Mouse (Mus musculus) intestine, embryonic 15.5 days (tissue): ENCODE measurements at regions not wholly inside any gene's neighbourhood (a gene's known extent, or its start where the extent isn't known, plus 50 kb on each side); places are given as distances from the start of the nearest gene placed in this dataset.

Experiments
- ATAC-seq: fragments of 200-750 bp; cut with Nextera tagmentation; 2 replicates; pipeline ENCODE4 v1.8.0; 2017; ENCODE audit warnings: moderate TSS enrichment, moderate library complexity
- H3K27ac ChIP-seq: fragments of 300-500 bp; sonication (generic); 2 replicates; pipeline ENCODE4 v1.5.1; 2015; ENCODE audit warnings: mild to moderate bottlenecking, inconsistent platforms
- H3K27me3 ChIP-seq: fragments of 300-500 bp; sonication (generic); replicated peaks from 2 replicates; pipeline ENCODE4 v1.6.1; 2015; ENCODE audit warnings: inconsistent platforms
- H3K36me3 ChIP-seq: fragments of 300-500 bp; sonication (generic); 2 replicates; pipeline ENCODE4 v1.6.1; 2015; ENCODE audit warnings: inconsistent platforms
- H3K4me1 ChIP-seq: fragments of 300-500 bp; sonication (generic); replicated peaks from 2 replicates; pipeline ENCODE4 v1.6.1; 2015; ENCODE audit warnings: inconsistent platforms
- H3K4me2 ChIP-seq: fragments of 300-500 bp; sonication (generic); replicated peaks from 2 replicates; pipeline ENCODE4 v1.6.1; 2015; ENCODE audit warnings: mild to moderate bottlenecking, inconsistent platforms
- H3K4me3 ChIP-seq: fragments of 300-500 bp; sonication (generic); replicated peaks from 2 replicates; pipeline ENCODE4 v1.5.1; 2015; ENCODE audit warnings: inconsistent platforms
- H3K9ac ChIP-seq: fragments of 300-500 bp; sonication (generic); 2 replicates; pipeline ENCODE4 v1.6.1; 2015; ENCODE audit warnings: inconsistent platforms
- H3K9me3 ChIP-seq: fragments of 300-500 bp; sonication (generic); 2 replicates; pipeline ENCODE4 v1.6.1; 2016; ENCODE audit warnings: inconsistent platforms
- WGBS: fragments of 180-500 bp; shearing (Covaris S2); methylation state at CpG from one replicate; pipeline ENCODE4 v1.1.7; 2015; 5-methylcytosine and 5-hydroxymethylcytosine counted together

- H3K9me3 ChIP-seq: no peaks in the 10 kb centered on the region
- no peaks in the 10 kb centered on the region for H3K27me3 ChIP-seq
- no peaks in the 10 kb centered on the region for H3K36me3 ChIP-seq
- 71% methylated on average over 1 of the region's 1 CpGs for WGBS
- H3K9ac ChIP-seq: no peak overlapping the region
- H3K4me2 ChIP-seq: no peak overlapping the region
- H3K4me3 ChIP-seq: no peak overlapping the region
- no peak overlapping the region for H3K27ac ChIP-seq
- ATAC-seq: no peak
- H3K4me1 ChIP-seq: no peaks in the 10 kb centered on the region
Measured at GRCm38 (mm10) chr3:39669145-39669544, 782.4 kb downstream of the Fat4 start.

- Histone ChIP-seq H3K27ac (no peak overlapping the region), H3K9ac (no peak overlapping the region), H3K4me3 (no peak overlapping the region), H3K9me3 (no peaks in the 10 kb centered on the region), H3K36me3 (no peaks in the 10 kb centered on the region), H3K4me2 (no peak overlapping the region), H3K27me3 (no peaks in the 10 kb centered on the region), H3K4me1 (no peaks in the 10 kb centered on the region)
- ATAC-seq: no peak
- WGBS: 93% methylated on average over 7 of the region's 7 CpGs
Measured at GRCm38 (mm10) chr3:39673997-39674396, 787.3 kb downstream of the Fat4 start.

GRCm38 (mm10) chr3:39674927-39675326, 788.2 kb downstream of the Fat4 start:
- H3K4me1 ChIP-seq: no peaks in the 10 kb centered on the region
- WGBS: 72% methylated on average over 10 of the region's 10 CpGs
- ATAC-seq: no peak
- no peaks in the 10 kb centered on the region for H3K36me3 ChIP-seq
- H3K4me2 ChIP-seq: no peak overlapping the region
- H3K4me3 ChIP-seq: no peak overlapping the region
- H3K27me3 ChIP-seq: no peaks in the 10 kb centered on the region
- H3K9me3 ChIP-seq: no peaks in the 10 kb centered on the region
- H3K27ac ChIP-seq: no peak overlapping the region
- no peak overlapping the region for H3K9ac ChIP-seq

- Histone ChIP-seq H3K36me3 (no peaks in the 10 kb centered on the region), H3K4me3 (no peak overlapping the region), H3K27ac (no peak overlapping the region), H3K9me3 (no peaks in the 10 kb centered on the region), H3K9ac (no peak overlapping the region), H3K27me3 (no peaks in the 10 kb centered on the region), H3K4me2 (no peak overlapping the region), H3K4me1 (no peaks in the 10 kb centered on the region)
- ATAC-seq: no peak
- 84% methylated on average over 1 of the region's 1 CpGs for WGBS
Measured at GRCm38 (mm10) chr3:39705610-39706009, 818.9 kb downstream of the Fat4 start.

- Histone ChIP-seq H3K9ac (no peak overlapping the region), H3K9me3 (no peaks in the 10 kb centered on the region), H3K36me3 (no peaks in the 10 kb centered on the region), H3K4me3 (no peak overlapping the region), H3K27me3 (no peaks in the 10 kb centered on the region), H3K27ac (no peak overlapping the region), H3K4me2 (no peak overlapping the region), H3K4me1 (no peaks in the 10 kb centered on the region)
- 82% methylated on average over 13 of the region's 13 CpGs for WGBS
- no peak for ATAC-seq
Measured at GRCm38 (mm10) chr3:39712795-39713709, 818.0 kb upstream of the Intu start.

- Histone ChIP-seq H3K4me3 (no peak overlapping the region), H3K36me3 (no peaks in the 10 kb centered on the region), H3K4me2 (no peak overlapping the region), H3K27ac (no peak overlapping the region), H3K9me3 (no peaks in the 10 kb centered on the region), H3K27me3 (no peaks in the 10 kb centered on the region), H3K9ac (no peak overlapping the region), H3K4me1 (no peaks in the 10 kb centered on the region)
- ATAC-seq: no peak
- 71% methylated on average over 5 of the region's 5 CpGs for WGBS
Measured at GRCm38 (mm10) chr3:39714056-39714592, 817.0 kb upstream of the Intu start.

- Histone ChIP-seq H3K9ac (no peak overlapping the region), H3K27ac (no peak overlapping the region), H3K36me3 (no peaks in the 10 kb centered on the region), H3K27me3 (no peaks in the 10 kb centered on the region), H3K4me3 (no peak overlapping the region), H3K4me2 (no peak overlapping the region), H3K9me3 (no peaks in the 10 kb centered on the region), H3K4me1 (no peaks in the 10 kb centered on the region)
- WGBS: 53% methylated on average over 11 of the region's 11 CpGs
- ATAC-seq: peak; percentile 62
Measured at GRCm38 (mm10) chr3:39718946-39719545, 812.0 kb upstream of the Intu start.

- Histone ChIP-seq H3K36me3 (no peaks in the 10 kb centered on the region), H3K4me1 (no peaks in the 10 kb centered on the region), H3K27me3 (no peaks in the 10 kb centered on the region), H3K4me3 (no peak overlapping the region), H3K4me2 (no peak overlapping the region), H3K9me3 (no peaks in the 10 kb centered on the region), H3K9ac (no peak overlapping the region), H3K27ac (no peak overlapping the region)
- WGBS: 52% methylated on average over 3 of the region's 3 CpGs
- no peak for ATAC-seq
Measured at GRCm38 (mm10) chr3:39725755-39726154, 805.3 kb upstream of the Intu start.

GRCm38 (mm10) chr3:39736639-39737038, 794.4 kb upstream of the Intu start:
- Histone ChIP-seq H3K27ac (no peak overlapping the region), H3K4me3 (no peak overlapping the region), H3K4me2 (no peak overlapping the region), H3K4me1 (no peaks in the 10 kb centered on the region), H3K36me3 (no peaks in the 10 kb centered on the region), H3K27me3 (no peaks in the 10 kb centered on the region), H3K9me3 (no peaks in the 10 kb centered on the region), H3K9ac (no peak overlapping the region)
- ATAC-seq: no peak
- 52% methylated on average over 1 of the region's 1 CpGs for WGBS

- Histone ChIP-seq H3K27ac (no peak overlapping the region), H3K36me3 (no peaks in the 10 kb centered on the region), H3K4me3 (no peak overlapping the region), H3K4me2 (no peak overlapping the region), H3K27me3 (no peaks in the 10 kb centered on the region), H3K9me3 (no peaks in the 10 kb centered on the region), H3K9ac (no peak overlapping the region), H3K4me1 (no peaks in the 10 kb centered on the region)
- ATAC-seq: no peak
- WGBS: 89% methylated on average over 2 of the region's 2 CpGs
Measured at GRCm38 (mm10) chr3:39745947-39746346, 785.1 kb upstream of the Intu start.

- Histone ChIP-seq H3K9me3 (no peaks in the 10 kb centered on the region), H3K27ac (no peak overlapping the region), H3K4me1 (no peaks in the 10 kb centered on the region), H3K4me2 (no peak overlapping the region), H3K9ac (no peak overlapping the region), H3K27me3 (no peaks in the 10 kb centered on the region), H3K36me3 (no peaks in the 10 kb centered on the region), H3K4me3 (no peak overlapping the region)
- peak; percentile 61; the same call in 1 of the 2 replicates for ATAC-seq
- 55% methylated on average over 6 of the region's 6 CpGs for WGBS
Measured at GRCm38 (mm10) chr3:39768981-39769568, 762.0 kb upstream of the Intu start.

- H3K36me3 ChIP-seq: no peaks in the 10 kb centered on the region
- H3K4me2 ChIP-seq: no peak overlapping the region
- no peak overlapping the region for H3K9ac ChIP-seq
- H3K4me3 ChIP-seq: no peak overlapping the region
- no peaks in the 10 kb centered on the region for H3K27me3 ChIP-seq
- no peaks in the 10 kb centered on the region for H3K9me3 ChIP-seq
- ATAC-seq: no peak
- H3K4me1 ChIP-seq: no peaks in the 10 kb centered on the region
- 72% methylated on average over 7 of the region's 7 CpGs for WGBS
- H3K27ac ChIP-seq: no peak overlapping the region
Measured at GRCm38 (mm10) chr3:39776278-39777039, 754.6 kb upstream of the Intu start.
